Mouse (Mus musculus): ENCODE measurements at regions not wholly inside any gene's neighbourhood (a gene's known extent, or its start where the extent isn't known, plus 50 kb on each side); places are given as distances from the start of the nearest gene placed in this dataset.
A peak's percentile ranks its signal among the peaks of the same experiment; 100 is the strongest.

GRCm38 (mm10) chr11:32925421-32926271 lies 101.2 kb upstream of the Smim23 start:
- Histone ChIP-seq H3K27me3 (ENCODE audit: insufficient read depth, low read length) (peaks cover 49% of the 10 kb centered on the region), H3K4me3 (replicated peaks; ENCODE audit: low read length) (peak overlapping the region; percentile 74)
- TF ChIP-seq POU5F1 (IDR thresholded peaks at IDR 0.05; ENCODE audit: borderline replicate concordance, low read length) = no peak
- TF ChIP-seq NANOG (IDR thresholded peaks at IDR 0.05; ENCODE audit: borderline replicate concordance, low read length) = no peak
- no peak for TF ChIP-seq CTCF (conservative IDR thresholded peaks at IDR 0.05; ENCODE audit: low read length)

GRCm38 (mm10) chr11:32924932-32925331 lies 100.5 kb upstream of the Smim23 start:
- no peak overlapping the region for H3K4me3 ChIP-seq (replicated peaks; ENCODE audit: low read length)
- no peaks in the 10 kb centered on the region for H3K36me3 ChIP-seq (ENCODE audit: insufficient read depth, low read length)
- H3K9me3 ChIP-seq (ENCODE audit: low read length) = peaks cover 15% of the 10 kb centered on the region
- peaks cover 18% of the 10 kb centered on the region; the same call in 1 of the 2 replicates for H3K4me1 ChIP-seq (replicated peaks; ENCODE audit: low read depth, low read length)
- TF ChIP-seq POU5F1 (IDR thresholded peaks at IDR 0.05; ENCODE audit: borderline replicate concordance, low read length) (no peak), NANOG (IDR thresholded peaks at IDR 0.05; ENCODE audit: borderline replicate concordance, low read length) (no peak), CTCF (conservative IDR thresholded peaks at IDR 0.05; ENCODE audit: low read length) (no peak)
- peaks cover 49% of the 10 kb centered on the region for H3K27me3 ChIP-seq (ENCODE audit: insufficient read depth, low read length)

More at GRCm38 (mm10) chr11:32925421-32926271, 101.2 kb upstream of the Smim23 start:
- no peaks in the 10 kb centered on the region for H3K36me3 ChIP-seq (ENCODE audit: insufficient read depth, low read length)
- H3K4me1 ChIP-seq (replicated peaks; ENCODE audit: low read depth, low read length) = peaks cover 14% of the 10 kb centered on the region; the same call in 1 of the 2 replicates
- peaks cover 15% of the 10 kb centered on the region for H3K9me3 ChIP-seq (ENCODE audit: low read length)

- TF ChIP-seq NANOG (IDR thresholded peaks at IDR 0.05; ENCODE audit: borderline replicate concordance, low read length) (no peak), CTCF (conservative IDR thresholded peaks at IDR 0.05; ENCODE audit: low read length) (no peak), POU5F1 (IDR thresholded peaks at IDR 0.05; ENCODE audit: borderline replicate concordance, low read length) (no peak)
- Histone ChIP-seq H3K4me3 (replicated peaks; ENCODE audit: low read length) (no peak overlapping the region), H3K9me3 (ENCODE audit: low read length) (no peaks in the 10 kb centered on the region), H3K27me3 (ENCODE audit: insufficient read depth, low read length) (peaks cover 21% of the 10 kb centered on the region), H3K36me3 (ENCODE audit: insufficient read depth, low read length) (no peaks in the 10 kb centered on the region), H3K4me1 (replicated peaks; ENCODE audit: low read depth, low read length) (peaks cover 15% of the 10 kb centered on the region)
These were observed 88.7 kb upstream of the Smim23 start for GRCm38 (mm10) chr11:32913071-32913470.

- Histone ChIP-seq H3K9me3 (ENCODE audit: low read length) (no peaks in the 10 kb centered on the region), H3K4me3 (replicated peaks; ENCODE audit: low read length) (no peak overlapping the region), H3K36me3 (ENCODE audit: insufficient read depth, low read length) (no peaks in the 10 kb centered on the region), H3K27me3 (ENCODE audit: insufficient read depth, low read length) (peaks cover 24% of the 10 kb centered on the region), H3K4me1 (replicated peaks; ENCODE audit: low read depth, low read length) (peaks cover 11% of the 10 kb centered on the region)
- TF ChIP-seq NANOG (IDR thresholded peaks at IDR 0.05; ENCODE audit: borderline replicate concordance, low read length) (no peak), POU5F1 (IDR thresholded peaks at IDR 0.05; ENCODE audit: borderline replicate concordance, low read length) (no peak), CTCF (conservative IDR thresholded peaks at IDR 0.05; ENCODE audit: low read length) (no peak)
These were observed 87.4 kb upstream of the Smim23 start for GRCm38 (mm10) chr11:32911791-32912190.

- H3K4me1 ChIP-seq (replicated peaks; ENCODE audit: low read depth, low read length) = peaks cover 11% of the 10 kb centered on the region
- no peak for TF ChIP-seq NANOG (IDR thresholded peaks at IDR 0.05; ENCODE audit: borderline replicate concordance, low read length)
- no peak for TF ChIP-seq CTCF (conservative IDR thresholded peaks at IDR 0.05; ENCODE audit: low read length)
- no peak for TF ChIP-seq POU5F1 (IDR thresholded peaks at IDR 0.05; ENCODE audit: borderline replicate concordance, low read length)
- H3K36me3 ChIP-seq (ENCODE audit: insufficient read depth, low read length) = no peaks in the 10 kb centered on the region
- H3K27me3 ChIP-seq (ENCODE audit: insufficient read depth, low read length) = peaks cover 20% of the 10 kb centered on the region
- H3K4me3 ChIP-seq (replicated peaks; ENCODE audit: low read length) = no peak overlapping the region
- H3K9me3 ChIP-seq (ENCODE audit: low read length) = no peaks in the 10 kb centered on the region
These were observed 84.5 kb upstream of the Smim23 start for GRCm38 (mm10) chr11:32908723-32909411.

GRCm38 (mm10) chr11:32907520-32908233 lies 83.3 kb upstream of the Smim23 start:
- Histone ChIP-seq H3K4me1 (replicated peaks; ENCODE audit: low read depth, low read length) (peaks cover 11% of the 10 kb centered on the region), H3K36me3 (ENCODE audit: insufficient read depth, low read length) (no peaks in the 10 kb centered on the region), H3K9me3 (ENCODE audit: low read length) (no peaks in the 10 kb centered on the region), H3K27me3 (ENCODE audit: insufficient read depth, low read length) (peaks cover 9% of the 10 kb centered on the region; the same call in 1 of the 2 replicates), H3K4me3 (replicated peaks; ENCODE audit: low read length) (no peak overlapping the region)
- no peak for TF ChIP-seq NANOG (IDR thresholded peaks at IDR 0.05; ENCODE audit: borderline replicate concordance, low read length)
- no peak for TF ChIP-seq CTCF (conservative IDR thresholded peaks at IDR 0.05; ENCODE audit: low read length)
- TF ChIP-seq POU5F1 (IDR thresholded peaks at IDR 0.05; ENCODE audit: borderline replicate concordance, low read length) = no peak

- Histone ChIP-seq H3K27me3 (ENCODE audit: insufficient read depth, low read length) (peaks cover 12% of the 10 kb centered on the region; the same call in 1 of the 2 replicates), H3K36me3 (ENCODE audit: insufficient read depth, low read length) (no peaks in the 10 kb centered on the region), H3K4me3 (replicated peaks; ENCODE audit: low read length) (no peak overlapping the region), H3K4me1 (replicated peaks; ENCODE audit: low read depth, low read length) (peaks cover 11% of the 10 kb centered on the region), H3K9me3 (ENCODE audit: low read length) (no peaks in the 10 kb centered on the region)
- no peak for TF ChIP-seq NANOG (IDR thresholded peaks at IDR 0.05; ENCODE audit: borderline replicate concordance, low read length)
- no peak for TF ChIP-seq POU5F1 (IDR thresholded peaks at IDR 0.05; ENCODE audit: borderline replicate concordance, low read length)
- no peak for TF ChIP-seq CTCF (conservative IDR thresholded peaks at IDR 0.05; ENCODE audit: low read length)
These were observed 79.6 kb upstream of the Smim23 start for GRCm38 (mm10) chr11:32903970-32904369.

- Histone ChIP-seq H3K9me3 (ENCODE audit: low read length) (no peaks in the 10 kb centered on the region), H3K4me3 (replicated peaks; ENCODE audit: low read length) (no peak overlapping the region), H3K36me3 (ENCODE audit: insufficient read depth, low read length) (no peaks in the 10 kb centered on the region), H3K4me1 (replicated peaks; ENCODE audit: low read depth, low read length) (peaks cover 14% of the 10 kb centered on the region), H3K27me3 (ENCODE audit: insufficient read depth, low read length) (peaks cover 17% of the 10 kb centered on the region)
- TF ChIP-seq POU5F1 (IDR thresholded peaks at IDR 0.05; ENCODE audit: borderline replicate concordance, low read length) = no peak
- no peak for TF ChIP-seq CTCF (conservative IDR thresholded peaks at IDR 0.05; ENCODE audit: low read length)
- no peak for TF ChIP-seq NANOG (IDR thresholded peaks at IDR 0.05; ENCODE audit: borderline replicate concordance, low read length)
These were observed 79.0 kb upstream of the Smim23 start for GRCm38 (mm10) chr11:32903389-32903788.
